Mouse (Mus musculus): ENCODE results near the gene L2hgdh. TPM values are rescaled to one million over a fixed set of nuclear protein-coding genes. Genes with fewer than 3 reads are reported as not detected.

The L2hgdh gene
- polyA plus RNA-seq, 1 experiment from 2014 or later: 11.6 TPM

GRCm38 (mm10) chr12:69682065-69682787 lies 42.4 kb downstream of the L2hgdh start:
- H3K27ac ChIP-seq (ENCODE audit: low read length): peak overlapping the region; percentile 97
- H3K4me1 ChIP-seq (ENCODE audit: control insufficient read depth, low read depth, low read length): peaks cover 17% of the 10 kb centered on the region
- H3K9me3 ChIP-seq (replicated peaks; ENCODE audit: control insufficient read depth, low read length): no peaks in the 10 kb centered on the region
- WGBS (ENCODE audit: insufficient replicate concordance): under 1% methylated on average over 41 of the region's 54 CpGs
- H3K36me3 ChIP-seq (ENCODE audit: control insufficient read depth, insufficient read depth): no peaks in the 10 kb centered on the region
- H3K9ac ChIP-seq (ENCODE audit: low read depth, low read length): peak overlapping the region; percentile 98
- H3K4me2 ChIP-seq (ENCODE audit: low read depth, low read length): peak overlapping the region; percentile 81
- ATAC-seq (ENCODE audit: low read depth): peak; percentile 85
- peak overlapping the region; percentile 98 for H3K4me3 ChIP-seq (ENCODE audit: low read depth, low read length)
- no peaks in the 10 kb centered on the region for H3K27me3 ChIP-seq (ENCODE audit: control insufficient read depth, insufficient read depth, low read depth, low read length)

- peak; percentile 79 for ATAC-seq (ENCODE audit: low read depth)
These were observed 43.1 kb downstream of the L2hgdh start, which contains the start of gene Sos2 for GRCm38 (mm10) chr12:69681566-69682061. TSS of gene Sos2 (minus strand) at chr12:69681852.

GRCm38 (mm10) chr12:69680635-69681565 lies 43.8 kb downstream of the L2hgdh start:
- H3K4me2 ChIP-seq (ENCODE audit: low read depth, low read length): peak overlapping the region; percentile 81
- 1% methylated on average over 55 of the region's 56 CpGs for WGBS (ENCODE audit: insufficient replicate concordance)
- H3K9me3 ChIP-seq (replicated peaks; ENCODE audit: control insufficient read depth, low read length): no peaks in the 10 kb centered on the region
- H3K9ac ChIP-seq (ENCODE audit: low read depth, low read length): peak overlapping the region; percentile 98
- H3K36me3 ChIP-seq (ENCODE audit: control insufficient read depth, insufficient read depth): no peaks in the 10 kb centered on the region
- peak; percentile 56 for ATAC-seq (ENCODE audit: low read depth)
- H3K4me3 ChIP-seq (ENCODE audit: low read depth, low read length): peak overlapping the region; percentile 98
- H3K4me1 ChIP-seq (ENCODE audit: control insufficient read depth, low read depth, low read length): peaks cover 20% of the 10 kb centered on the region
- H3K27me3 ChIP-seq (ENCODE audit: control insufficient read depth, insufficient read depth, low read depth, low read length): no peaks in the 10 kb centered on the region
- peak overlapping the region; percentile 97 for H3K27ac ChIP-seq (ENCODE audit: low read length)

More at GRCm38 (mm10) chr12:69681566-69682061, 43.1 kb downstream of the L2hgdh start, which contains the start of gene Sos2:
- Histone ChIP-seq H3K9ac (ENCODE audit: low read depth, low read length) (peak within 1 kb of the TSS; percentile 98), H3K36me3 (ENCODE audit: control insufficient read depth, insufficient read depth) (no peaks in the 10 kb centered on the region), H3K4me2 (ENCODE audit: low read depth, low read length) (peak within 1 kb of the TSS; percentile 81), H3K4me1 (ENCODE audit: control insufficient read depth, low read depth, low read length) (peaks cover 17% of the 10 kb centered on the region), H3K27ac (ENCODE audit: low read length) (peak within 1 kb of the TSS; percentile 97), H3K9me3 (replicated peaks; ENCODE audit: control insufficient read depth, low read length) (no peaks in the 10 kb centered on the region), H3K27me3 (ENCODE audit: control insufficient read depth, insufficient read depth, low read depth, low read length) (no peaks in the 10 kb centered on the region), H3K4me3 (ENCODE audit: low read depth, low read length) (peak within 1 kb of the TSS; percentile 98)
- 0% methylated on average over 50 of the region's 85 CpGs for WGBS (ENCODE audit: insufficient replicate concordance)

- Histone ChIP-seq H3K27ac (ENCODE audit: low read length) (no peak overlapping the region), H3K9ac (ENCODE audit: low read depth, low read length) (no peak overlapping the region), H3K36me3 (ENCODE audit: control insufficient read depth, insufficient read depth) (no peaks in the 10 kb centered on the region), H3K4me3 (ENCODE audit: low read depth, low read length) (no peak overlapping the region), H3K9me3 (replicated peaks; ENCODE audit: control insufficient read depth, low read length) (no peaks in the 10 kb centered on the region), H3K4me2 (ENCODE audit: low read depth, low read length) (no peak overlapping the region), H3K27me3 (ENCODE audit: control insufficient read depth, insufficient read depth, low read depth, low read length) (no peaks in the 10 kb centered on the region), H3K4me1 (ENCODE audit: control insufficient read depth, low read depth, low read length) (peaks cover 23% of the 10 kb centered on the region)
- ATAC-seq (ENCODE audit: low read depth): no peak
- WGBS (ENCODE audit: insufficient replicate concordance): 74% methylated on average over 4 of the region's 4 CpGs
These were observed 48.5 kb downstream of the L2hgdh start for GRCm38 (mm10) chr12:69676157-69676556.

GRCm38 (mm10) chr12:69674576-69675537 lies 49.8 kb downstream of the L2hgdh start:
- no peaks in the 10 kb centered on the region for H3K9me3 ChIP-seq (replicated peaks; ENCODE audit: control insufficient read depth, low read length)
- H3K27me3 ChIP-seq (ENCODE audit: control insufficient read depth, insufficient read depth, low read depth, low read length): no peaks in the 10 kb centered on the region
- ATAC-seq (ENCODE audit: low read depth): peak; percentile 19; the same call in 1 of the 2 replicates
- H3K9ac ChIP-seq (ENCODE audit: low read depth, low read length): no peak overlapping the region
- no peak overlapping the region for H3K4me3 ChIP-seq (ENCODE audit: low read depth, low read length)
- 70% methylated on average over 10 of the region's 10 CpGs for WGBS (ENCODE audit: insufficient replicate concordance)
- H3K36me3 ChIP-seq (ENCODE audit: control insufficient read depth, insufficient read depth): no peaks in the 10 kb centered on the region
- H3K4me1 ChIP-seq (ENCODE audit: control insufficient read depth, low read depth, low read length): peaks cover 15% of the 10 kb centered on the region
- no peak overlapping the region for H3K4me2 ChIP-seq (ENCODE audit: low read depth, low read length)
- no peak overlapping the region for H3K27ac ChIP-seq (ENCODE audit: low read length)

GRCm38 (mm10) chr12:69674176-69674575 lies 50.5 kb downstream of the L2hgdh start:
- 78% methylated on average over 1 of the region's 1 CpGs for WGBS (ENCODE audit: insufficient replicate concordance)
- Histone ChIP-seq H3K27me3 (ENCODE audit: control insufficient read depth, insufficient read depth, low read depth, low read length) (no peaks in the 10 kb centered on the region), H3K9ac (ENCODE audit: low read depth, low read length) (no peak overlapping the region), H3K9me3 (replicated peaks; ENCODE audit: control insufficient read depth, low read length) (no peaks in the 10 kb centered on the region), H3K4me2 (ENCODE audit: low read depth, low read length) (no peak overlapping the region), H3K36me3 (ENCODE audit: control insufficient read depth, insufficient read depth) (no peaks in the 10 kb centered on the region), H3K27ac (ENCODE audit: low read length) (no peak overlapping the region), H3K4me1 (ENCODE audit: control insufficient read depth, low read depth, low read length) (peaks cover 15% of the 10 kb centered on the region), H3K4me3 (ENCODE audit: low read depth, low read length) (no peak overlapping the region)
- no peak for ATAC-seq (ENCODE audit: low read depth)

GRCm38 (mm10) chr12:69666721-69667120 lies 58.0 kb downstream of the L2hgdh start:
- 90% methylated on average over 5 of the region's 5 CpGs for WGBS (ENCODE audit: insufficient replicate concordance)

GRCm38 (mm10) chr12:69661658-69662057 lies 63.0 kb downstream of the L2hgdh start:
- WGBS (ENCODE audit: insufficient replicate concordance): 84% methylated on average over 5 of the region's 5 CpGs
- Histone ChIP-seq H3K4me2 (ENCODE audit: low read depth, low read length) (no peak overlapping the region), H3K4me1 (ENCODE audit: control insufficient read depth, low read depth, low read length) (no peaks in the 10 kb centered on the region), H3K27ac (ENCODE audit: low read length) (no peak overlapping the region), H3K9me3 (replicated peaks; ENCODE audit: control insufficient read depth, low read length) (no peaks in the 10 kb centered on the region), H3K27me3 (ENCODE audit: control insufficient read depth, insufficient read depth, low read depth, low read length) (no peaks in the 10 kb centered on the region), H3K9ac (ENCODE audit: low read depth, low read length) (no peak overlapping the region), H3K36me3 (ENCODE audit: control insufficient read depth, insufficient read depth) (no peaks in the 10 kb centered on the region), H3K4me3 (ENCODE audit: low read depth, low read length) (no peak overlapping the region)
- ATAC-seq (ENCODE audit: low read depth): no peak

More at GRCm38 (mm10) chr12:69666721-69667120, 58.0 kb downstream of the L2hgdh start:
- Histone ChIP-seq H3K36me3 (ENCODE audit: control insufficient read depth, insufficient read depth) (no peaks in the 10 kb centered on the region), H3K27me3 (ENCODE audit: control insufficient read depth, insufficient read depth, low read depth, low read length) (no peaks in the 10 kb centered on the region), H3K9ac (ENCODE audit: low read depth, low read length) (no peak overlapping the region), H3K27ac (ENCODE audit: low read length) (no peak overlapping the region), H3K4me1 (ENCODE audit: control insufficient read depth, low read depth, low read length) (no peaks in the 10 kb centered on the region), H3K9me3 (replicated peaks; ENCODE audit: control insufficient read depth, low read length) (no peaks in the 10 kb centered on the region), H3K4me2 (ENCODE audit: low read depth, low read length) (no peak overlapping the region), H3K4me3 (ENCODE audit: low read depth, low read length) (no peak overlapping the region)
- ATAC-seq (ENCODE audit: low read depth): no peak
